Mouse (Mus musculus): ENCODE results near the gene Il18.
"Not testable (repeated sequence)": the region's sequence is repeated elsewhere in the genome, so short reads cannot be mapped to it uniquely, and the experiment has no call there.

Il18 gene

DNA sequence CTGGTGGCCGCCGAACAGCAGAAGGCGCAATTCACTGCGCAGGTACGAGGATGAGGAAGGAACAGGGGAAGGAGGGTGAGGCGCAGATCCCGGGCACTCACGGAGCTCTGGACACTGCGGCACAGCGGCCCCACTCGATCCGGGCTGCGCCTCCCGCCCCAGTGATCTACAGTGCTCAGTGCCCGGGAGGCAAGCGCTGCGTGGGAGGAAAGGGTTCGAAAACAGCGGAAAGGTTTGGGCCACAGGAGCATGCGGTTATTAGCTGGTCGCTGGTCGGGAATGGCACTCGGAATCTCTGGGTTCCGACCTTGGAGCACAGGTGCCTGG is 49.3 kb downstream of the Il18 start:
- no peak for DNase-seq

GRCm38 (mm10) chr9:50604338-50604737 is 49.7 kb downstream of the Il18 start:
- no peak for DNase-seq

- DNase-seq, result no peak
Observed at GRCm38 (mm10) chr9:50612115-50612514, 57.5 kb downstream of the Il18 start.

DNA sequence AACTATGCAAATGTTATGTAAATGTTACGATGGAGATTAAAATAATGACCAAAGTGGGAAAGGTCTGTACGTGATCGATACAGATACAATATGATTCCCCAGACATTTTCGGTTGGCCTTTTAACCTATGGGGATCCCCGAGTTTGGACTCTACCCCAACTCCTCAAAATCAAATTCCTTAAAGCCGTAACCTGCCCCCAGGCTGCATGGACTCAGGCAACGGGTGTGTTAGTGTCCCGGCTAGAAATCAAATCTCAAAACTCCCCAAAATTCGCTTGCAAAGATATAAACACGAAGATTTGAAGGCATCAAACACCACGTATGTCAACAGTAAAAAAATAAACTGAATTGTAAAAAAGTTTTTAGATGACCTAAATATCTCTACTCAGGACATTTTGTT is 61.5 kb downstream of the Il18 start:
- no peak for DNase-seq

- DNase-seq, result peak; percentile 90
Observed at GRCm38 (mm10) chr9:50616766-50617603, 62.4 kb downstream of the Il18 start, which contains the start of the genes Pih1d2 and Nkapd1. Pih1d2 (plus strand) TSS chr9:50617321. Nkapd1 (minus strand) TSS chr9:50617464.

- no peak for DNase-seq
Observed at GRCm38 (mm10) chr9:50617794-50618330, 63.2 kb downstream of the Il18 start.

DNA sequence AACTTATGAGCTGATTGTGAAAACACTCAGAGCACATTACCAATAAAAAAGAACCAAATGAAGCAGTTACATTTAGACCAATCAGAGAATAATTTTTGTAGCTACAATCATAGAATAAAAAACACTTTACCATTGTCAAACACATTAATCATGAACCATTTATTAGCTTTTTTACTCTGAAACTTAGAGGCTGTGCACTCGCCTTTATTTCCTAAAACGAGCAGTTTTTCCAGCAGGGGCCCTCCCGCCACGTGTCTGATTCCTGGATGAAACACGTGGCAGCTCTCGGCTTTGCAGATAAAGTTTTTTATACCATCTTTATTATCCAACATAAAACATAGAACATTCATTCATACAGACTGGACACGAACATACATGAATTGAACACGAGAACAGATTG is 76.3 kb downstream of the Il18 start:
- not testable (repeated sequence) for DNase-seq

Data from cerebellum, postnatal 25 days (tissue).